Mouse (Mus musculus) embryonic fibroblast, embryonic 13.5 days (primary cell): Measurements from ENCODE around the gene Barhl1.

Experiments used
- CTCF ChIP-seq: IDR thresholded peaks from 2 replicates; pipeline ENCODE4 v1.5.1; 2011; ENCODE audit warnings: mild to moderate bottlenecking, control low read depth, low read length, moderate library complexity, borderline replicate concordance; ENCODE audit not compliant: insufficient read depth
- POLR2A ChIP-seq: IDR thresholded peaks from 2 replicates; pipeline ENCODE4 v1.6.1; 2011; ENCODE audit warnings: low read depth, mild to moderate bottlenecking, control low read depth, low read length, moderate library complexity

- TF ChIP-seq CTCF (no peak), POLR2A (no peak)
These were observed 1.2 kb downstream of the Barhl1 start for GRCm38 (mm10) chr2:28915104-28915738.
